Mouse (Mus musculus): Measurements from ENCODE around the gene Wdsub1. TPM values are rescaled to one million over a fixed set of nuclear protein-coding genes. Genes with fewer than 3 reads are reported as not detected.

Gene Wdsub1
- polyA plus RNA-seq, 1 experiment from 2014 or later = 41.2 TPM

- peaks cover 95% of the 10 kb centered on the region for H3K36me3 ChIP-seq
- H3K4me3 ChIP-seq (replicated peaks) = no peak overlapping the region
- H3K4me1 ChIP-seq = peaks cover 12% of the 10 kb centered on the region
- H3K4me2 ChIP-seq = no peak overlapping the region
- no peak overlapping the region for H3K27ac ChIP-seq
- no peaks in the 10 kb centered on the region for H3K9me3 ChIP-seq (replicated peaks)
- H3K27me3 ChIP-seq = no peaks in the 10 kb centered on the region
- H3K9ac ChIP-seq = no peak overlapping the region
- WGBS = 73% methylated on average over 4 of the region's 4 CpGs
- no peak for ATAC-seq (replicated peaks; ENCODE audit: low FRiP score)
Observed at GRCm38 (mm10) chr2:59840191-59840590, 42.2 kb downstream of the Wdsub1 start.

DNA sequence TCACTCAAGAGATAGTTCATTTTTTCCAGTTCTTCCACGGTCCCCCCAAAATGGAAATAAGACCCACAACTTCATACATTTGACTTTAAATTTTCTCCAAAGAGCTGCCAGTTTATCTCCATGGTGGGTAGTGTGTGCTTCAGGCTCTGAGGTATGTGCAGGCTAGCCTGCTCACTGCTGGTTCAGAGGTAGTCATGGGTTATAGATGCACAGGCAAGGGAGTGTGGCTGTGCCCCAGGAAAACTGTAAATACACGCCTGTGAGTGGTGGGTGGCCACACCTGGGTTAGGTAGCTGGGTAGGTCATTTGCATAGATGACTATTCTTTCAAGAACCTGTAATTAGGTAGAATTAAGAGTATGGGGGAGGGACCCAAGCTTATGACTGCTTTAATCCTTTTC is 42.6 kb downstream of the Wdsub1 start:
- no peak for ATAC-seq (replicated peaks; ENCODE audit: low FRiP score)

GRCm38 (mm10) chr2:59838825-59839224 is 43.6 kb downstream of the Wdsub1 start:
- WGBS = 83% methylated on average over 8 of the region's 8 CpGs
- H3K36me3 ChIP-seq = peaks cover 95% of the 10 kb centered on the region
- peaks cover 12% of the 10 kb centered on the region for H3K4me1 ChIP-seq
- no peak overlapping the region for H3K4me3 ChIP-seq (replicated peaks)
- H3K27me3 ChIP-seq = no peaks in the 10 kb centered on the region
- no peaks in the 10 kb centered on the region for H3K9me3 ChIP-seq (replicated peaks)
- peak overlapping the region; percentile 19; the same call in 1 of the 2 replicates for H3K27ac ChIP-seq
- no peak overlapping the region for H3K4me2 ChIP-seq
- ATAC-seq (replicated peaks; ENCODE audit: low FRiP score) = no peak
- H3K9ac ChIP-seq = no peak overlapping the region

More for the DNA sequence above, 42.6 kb downstream of the Wdsub1 start:
- H3K4me2 ChIP-seq = no peak overlapping the region
- H3K9me3 ChIP-seq (replicated peaks) = no peaks in the 10 kb centered on the region
- peaks cover 12% of the 10 kb centered on the region for H3K4me1 ChIP-seq
- H3K9ac ChIP-seq = no peak overlapping the region
- H3K36me3 ChIP-seq = peaks cover 95% of the 10 kb centered on the region
- 83% methylated on average over 2 of the region's 2 CpGs for WGBS
- no peaks in the 10 kb centered on the region for H3K27me3 ChIP-seq
- H3K4me3 ChIP-seq (replicated peaks) = no peak overlapping the region
- H3K27ac ChIP-seq = no peak overlapping the region

DNA sequence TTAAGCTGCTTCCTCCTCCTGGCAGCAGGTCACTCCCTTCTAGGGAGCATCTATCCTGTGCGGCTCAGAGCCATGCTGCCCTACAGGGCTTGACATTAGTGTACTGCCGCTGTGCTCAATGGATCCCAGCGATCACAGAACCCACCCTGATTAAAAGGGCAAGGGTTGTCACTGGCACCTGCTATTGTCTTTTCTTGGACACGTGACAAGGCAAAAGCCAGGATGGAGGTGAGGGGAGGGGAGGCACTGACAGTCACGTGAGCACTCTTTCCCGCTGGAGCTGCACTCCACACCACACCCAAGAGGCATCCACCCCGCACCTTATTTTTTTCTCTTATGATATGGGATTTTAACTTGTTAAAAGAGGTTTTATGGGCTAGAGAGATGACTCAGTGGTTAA is 50.6 kb downstream of the Wdsub1 start:
- ATAC-seq (replicated peaks; ENCODE audit: low FRiP score) = no peak
- H3K9me3 ChIP-seq (replicated peaks) = no peaks in the 10 kb centered on the region
- 82% methylated on average over 7 of the region's 7 CpGs for WGBS
- H3K9ac ChIP-seq = no peak overlapping the region
- H3K27ac ChIP-seq = no peak overlapping the region
- H3K36me3 ChIP-seq = peaks cover 54% of the 10 kb centered on the region
- no peaks in the 10 kb centered on the region for H3K27me3 ChIP-seq
- no peak overlapping the region for H3K4me3 ChIP-seq (replicated peaks)
- no peak overlapping the region for H3K4me2 ChIP-seq
- H3K4me1 ChIP-seq = peaks cover 42% of the 10 kb centered on the region

GRCm38 (mm10) chr2:59830940-59831339 is 51.5 kb downstream of the Wdsub1 start:
- Histone ChIP-seq H3K9me3 (replicated peaks) (no peaks in the 10 kb centered on the region), H3K4me2 (no peak overlapping the region), H3K27ac (peak overlapping the region; percentile 85; the same call in 1 of the 2 replicates), H3K9ac (no peak overlapping the region), H3K36me3 (peaks cover 54% of the 10 kb centered on the region), H3K27me3 (no peaks in the 10 kb centered on the region), H3K4me3 (replicated peaks) (no peak overlapping the region), H3K4me1 (peaks cover 42% of the 10 kb centered on the region)
- ATAC-seq (replicated peaks; ENCODE audit: low FRiP score) = no peak
- WGBS = 78% methylated on average over 5 of the region's 5 CpGs

DNA sequence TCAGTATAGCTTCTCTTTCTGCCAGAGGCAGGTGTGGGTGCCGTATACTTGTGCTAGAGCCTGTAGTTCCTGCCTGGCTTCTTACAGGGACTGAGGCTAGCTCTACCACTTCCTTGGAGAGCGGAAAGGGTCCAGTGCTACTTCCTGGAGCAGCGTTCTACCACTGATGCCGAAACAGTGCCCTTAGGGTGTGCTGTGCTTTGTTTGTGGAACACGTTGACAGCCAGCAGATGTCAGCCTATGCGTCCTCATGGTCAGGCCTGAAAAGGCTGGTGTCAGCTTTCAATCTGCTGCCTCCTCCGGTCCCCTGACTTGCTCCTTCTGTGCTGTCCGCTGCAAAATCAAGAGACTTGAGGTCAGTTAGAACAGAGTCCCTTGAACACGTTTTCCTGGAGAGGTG is 52.2 kb downstream of the Wdsub1 start:
- 17% methylated on average over 9 of the region's 9 CpGs for WGBS
- H3K4me3 ChIP-seq (replicated peaks) = no peak overlapping the region
- H3K36me3 ChIP-seq = peaks cover 48% of the 10 kb centered on the region
- no peaks in the 10 kb centered on the region for H3K9me3 ChIP-seq (replicated peaks)
- no peaks in the 10 kb centered on the region for H3K27me3 ChIP-seq
- no peak overlapping the region for H3K4me2 ChIP-seq
- peak overlapping the region; percentile 85 for H3K27ac ChIP-seq
- no peak overlapping the region for H3K9ac ChIP-seq
- peak; percentile 57 for ATAC-seq (replicated peaks; ENCODE audit: low FRiP score)
- peaks cover 42% of the 10 kb centered on the region for H3K4me1 ChIP-seq

DNA sequence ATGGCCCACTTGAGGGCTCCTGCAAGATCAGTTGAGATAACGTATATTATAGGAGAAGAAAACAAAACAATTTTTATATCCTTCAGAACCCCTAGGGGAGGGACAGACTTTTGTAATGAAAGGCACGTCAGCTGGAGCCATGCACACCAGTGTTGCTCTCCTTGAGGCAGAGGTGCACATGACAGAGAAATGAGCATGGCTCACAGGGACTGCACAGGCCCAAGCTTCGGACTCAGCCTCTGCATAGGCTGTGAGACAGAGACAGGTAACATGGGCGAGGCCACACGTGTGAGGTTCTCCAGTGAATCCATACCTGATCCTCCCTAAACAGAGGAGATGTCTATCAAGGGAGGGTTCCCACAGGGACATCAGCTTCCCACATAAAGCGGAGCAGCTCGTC is 52.7 kb downstream of the Wdsub1 start:
- no peak overlapping the region for H3K9ac ChIP-seq
- no peaks in the 10 kb centered on the region for H3K27me3 ChIP-seq
- peak; percentile 14; the same call in 1 of the 2 replicates for ATAC-seq (replicated peaks; ENCODE audit: low FRiP score)

GRCm38 (mm10) chr2:59828777-59829508 is 53.4 kb downstream of the Wdsub1 start:
- H3K9ac ChIP-seq = no peak overlapping the region
- H3K4me1 ChIP-seq = peaks cover 42% of the 10 kb centered on the region
- peak overlapping the region; percentile 85 for H3K27ac ChIP-seq
- 15% methylated on average over 14 of the region's 14 CpGs for WGBS
- ATAC-seq (replicated peaks; ENCODE audit: low FRiP score) = peak; percentile 85
- peaks cover 47% of the 10 kb centered on the region for H3K36me3 ChIP-seq
- H3K4me3 ChIP-seq (replicated peaks) = no peak overlapping the region
- no peaks in the 10 kb centered on the region for H3K27me3 ChIP-seq
- peak overlapping the region; percentile 16; the same call in 1 of the 2 replicates for H3K4me2 ChIP-seq
- H3K9me3 ChIP-seq (replicated peaks) = no peaks in the 10 kb centered on the region

More for the DNA sequence above, 52.7 kb downstream of the Wdsub1 start:
- peak overlapping the region; percentile 85 for H3K27ac ChIP-seq
- peaks cover 42% of the 10 kb centered on the region for H3K4me1 ChIP-seq
- H3K36me3 ChIP-seq = peaks cover 47% of the 10 kb centered on the region
- 0 out of 2 replicates have a peak overlapping the region, but pooled peaks have one; percentile 16 for H3K4me2 ChIP-seq
- no peak overlapping the region for H3K4me3 ChIP-seq (replicated peaks)
- 61% methylated on average over 7 of the region's 7 CpGs for WGBS
- H3K9me3 ChIP-seq (replicated peaks) = no peaks in the 10 kb centered on the region

DNA sequence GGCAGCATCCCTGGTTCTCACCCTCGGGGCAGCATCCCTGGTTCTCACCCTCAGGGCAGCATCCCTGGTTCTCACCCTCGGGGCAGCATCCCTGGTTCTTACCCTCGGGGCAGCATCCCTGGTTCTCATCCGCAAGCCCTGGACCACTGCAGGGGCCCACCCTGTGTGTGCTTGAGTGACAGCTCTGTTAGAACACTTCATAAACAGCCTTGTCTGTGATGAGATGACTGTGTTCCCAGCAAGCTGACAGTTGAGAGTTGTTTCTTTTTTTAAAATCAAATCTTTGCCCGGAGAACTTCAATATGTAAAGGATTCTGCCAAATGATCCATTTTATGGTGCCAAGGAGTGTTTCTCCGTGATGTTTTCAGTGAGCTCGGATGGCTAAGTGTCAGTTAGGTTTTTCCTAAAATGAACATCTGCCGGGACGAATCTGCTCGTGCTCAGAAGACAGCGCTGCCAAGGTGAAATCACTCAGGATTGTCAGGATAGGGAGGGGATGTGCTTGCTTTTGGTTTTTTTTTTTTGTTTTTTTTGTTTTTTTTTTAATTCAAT is 54.2 kb downstream of the Wdsub1 start:
- ATAC-seq (replicated peaks; ENCODE audit: low FRiP score) = no peak
- peak overlapping the region; percentile 85 for H3K27ac ChIP-seq
- H3K4me1 ChIP-seq = peaks cover 42% of the 10 kb centered on the region

DNA sequence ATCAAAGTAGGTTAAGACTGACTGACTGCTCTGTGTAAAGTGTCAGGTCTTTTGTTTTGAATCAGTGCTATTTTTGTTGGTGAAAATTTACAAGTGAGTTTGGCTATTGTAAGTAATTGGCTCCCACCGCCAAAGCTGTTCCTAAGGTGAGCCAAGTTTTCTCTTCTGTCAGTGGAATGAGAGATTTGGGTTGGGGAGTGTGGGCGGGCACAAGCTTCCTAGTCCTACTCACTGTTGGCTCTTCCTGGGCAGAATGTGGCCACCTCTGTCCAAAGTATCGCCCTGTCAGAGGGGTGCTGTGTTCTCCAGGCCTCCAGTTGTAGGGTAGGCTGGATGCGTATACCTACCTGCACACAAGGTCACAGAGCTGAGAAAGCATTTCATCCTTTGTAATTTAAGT is 57.0 kb downstream of the Wdsub1 start:
- H3K9me3 ChIP-seq (replicated peaks) = no peaks in the 10 kb centered on the region
- no peak overlapping the region for H3K9ac ChIP-seq
- no peak overlapping the region for H3K27ac ChIP-seq
- no peaks in the 10 kb centered on the region for H3K27me3 ChIP-seq
- H3K4me3 ChIP-seq (replicated peaks) = no peak overlapping the region
- peaks cover 32% of the 10 kb centered on the region for H3K4me1 ChIP-seq
- 86% methylated on average over 4 of the region's 4 CpGs for WGBS
- peaks cover 57% of the 10 kb centered on the region for H3K36me3 ChIP-seq
- H3K4me2 ChIP-seq = no peak overlapping the region
- no peak for ATAC-seq (replicated peaks; ENCODE audit: low FRiP score)

More for the DNA sequence above, 54.2 kb downstream of the Wdsub1 start:
- H3K36me3 ChIP-seq = peaks cover 46% of the 10 kb centered on the region
- H3K9ac ChIP-seq = no peak overlapping the region
- no peaks in the 10 kb centered on the region for H3K9me3 ChIP-seq (replicated peaks)
- no peaks in the 10 kb centered on the region for H3K27me3 ChIP-seq
- no peak overlapping the region for H3K4me2 ChIP-seq
- 52% methylated on average over 11 of the region's 11 CpGs for WGBS
- H3K4me3 ChIP-seq (replicated peaks) = no peak overlapping the region

- Histone ChIP-seq H3K36me3 (peaks cover 67% of the 10 kb centered on the region), H3K4me3 (replicated peaks) (no peak overlapping the region), H3K27ac (no peak overlapping the region), H3K9ac (no peak overlapping the region), H3K4me1 (peaks cover 21% of the 10 kb centered on the region), H3K9me3 (replicated peaks) (no peaks in the 10 kb centered on the region), H3K27me3 (no peaks in the 10 kb centered on the region), H3K4me2 (no peak overlapping the region)
- 74% methylated on average over 8 of the region's 8 CpGs for WGBS
- ATAC-seq (replicated peaks; ENCODE audit: low FRiP score) = no peak
Observed at GRCm38 (mm10) chr2:59824289-59824688, 58.1 kb downstream of the Wdsub1 start.

GRCm38 (mm10) chr2:59821044-59821443 is 61.3 kb downstream of the Wdsub1 start:
- Histone ChIP-seq H3K4me1 (no peaks in the 10 kb centered on the region), H3K9me3 (replicated peaks) (no peaks in the 10 kb centered on the region), H3K4me2 (no peak overlapping the region), H3K4me3 (replicated peaks) (no peak overlapping the region), H3K36me3 (peaks cover 90% of the 10 kb centered on the region), H3K9ac (no peak overlapping the region), H3K27ac (no peak overlapping the region), H3K27me3 (no peaks in the 10 kb centered on the region)
- no peak for ATAC-seq (replicated peaks; ENCODE audit: low FRiP score)
- 59% methylated on average over 2 of the region's 2 CpGs for WGBS
